Mouse (Mus musculus) kidney, embryonic 14.5 days (tissue): ENCODE data around the gene Tmem220. TPM values are rescaled to one million over a fixed set of nuclear protein-coding genes. Genes with fewer than 3 reads are reported as not detected.

ENCODE experiments used
- ATAC-seq: fragments of 200-750 bp; cut with Nextera tagmentation; 2 replicates; pipeline ENCODE4 v1.8.0; 2017; ENCODE audit warnings: moderate number of reproducible peaks, mild to moderate bottlenecking, moderate TSS enrichment, moderate library complexity; ENCODE audit not compliant: low FRiP score, low TSS enrichment
- H3K27ac ChIP-seq: fragments of 300-500 bp; sonication (generic); 2 replicates; pipeline ENCODE4 v1.5.1; 2014; ENCODE audit warnings: low read depth, mild to moderate bottlenecking, low read length, moderate library complexity, mixed read lengths
- H3K27me3 ChIP-seq: fragments of 300-500 bp; sonication (generic); 2 replicates; pipeline ENCODE4 v1.6.1; 2014; ENCODE audit warnings: mild to moderate bottlenecking, low read length; ENCODE audit not compliant: control insufficient read depth, insufficient read depth
- H3K36me3 ChIP-seq: fragments of 300-500 bp; sonication (generic); 2 replicates; pipeline ENCODE4 v1.6.1; 2014; ENCODE audit warnings: low read length, mixed read lengths; ENCODE audit not compliant: control insufficient read depth, insufficient read depth
- H3K4me1 ChIP-seq: fragments of 300-500 bp; sonication (generic); 2 replicates; pipeline ENCODE4 v1.6.1; 2014; ENCODE audit warnings: low read length, mixed read lengths; ENCODE audit not compliant: control insufficient read depth, insufficient read depth
- H3K4me2 ChIP-seq: fragments of 300-500 bp; sonication (generic); replicated peaks from 2 replicates; pipeline ENCODE4 v1.6.1; 2014; ENCODE audit warnings: low read depth, mild to moderate bottlenecking, low read length
- H3K4me3 ChIP-seq: fragments of 300-500 bp; sonication (generic); 2 replicates; pipeline ENCODE4 v1.5.1; 2014; ENCODE audit warnings: mild to moderate bottlenecking, low read length
- H3K9ac ChIP-seq: fragments of 300-500 bp; sonication (generic); 2 replicates; pipeline ENCODE4 v1.6.1; 2014; ENCODE audit warnings: low read depth, mild to moderate bottlenecking, low read length, moderate library complexity
- H3K9me3 ChIP-seq: fragments of 300-500 bp; sonication (generic); 2 replicates; pipeline ENCODE4 v1.6.1; 2016; ENCODE audit warnings: low read length; ENCODE audit not compliant: control insufficient read depth
- WGBS: fragments of 180-500 bp; shearing (Covaris S2); extraction: QIAGEN DNeasy Blood & Tissue Kit; methylation state at CpG from one replicate; pipeline ENCODE4 v1.1.7; 2014; 5-methylcytosine and 5-hydroxymethylcytosine counted together
- polyA plus RNA-seq: library from polyadenylated mRNA; unstranded; fragments of >200 nt; fragmentation: Nextera tagmentation; extraction: Ambion mirVana; gene quantifications from 2 replicates; pipeline ENCODE4 v1.2.1, GENCODE M21; 2014

The Tmem220 gene
- 1.7 TPM in 2 replicates for polyA plus RNA-seq

DNA sequence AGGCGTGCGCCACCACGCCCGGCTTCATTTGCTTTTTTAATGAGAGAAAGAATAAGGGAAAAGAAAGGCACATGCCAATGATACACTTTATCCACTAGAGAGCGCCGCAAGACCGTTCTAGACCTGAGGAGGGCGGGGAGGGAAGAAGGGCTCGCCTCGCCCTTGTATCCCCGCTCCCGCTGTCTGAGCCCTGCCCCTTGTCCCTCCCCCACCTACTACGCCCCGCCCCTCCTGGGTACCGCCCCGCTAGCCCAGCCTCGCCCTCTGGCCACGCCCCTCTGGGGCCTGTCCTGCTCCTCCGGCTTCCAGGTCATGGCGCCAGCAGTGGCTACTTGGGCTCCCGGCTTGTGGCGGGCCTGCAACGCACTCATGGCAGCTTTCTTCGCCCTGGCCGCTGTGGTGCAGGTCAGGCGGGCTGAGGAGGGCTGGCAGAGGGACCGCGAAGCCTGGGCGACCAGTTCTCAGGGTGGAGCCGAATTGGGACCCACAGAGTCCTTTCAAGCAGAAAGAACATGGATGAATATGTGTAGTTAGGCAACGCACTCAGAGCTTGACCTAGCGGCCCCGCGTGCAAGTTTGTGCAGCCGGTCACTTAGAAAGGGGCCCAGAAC, at the start of gene Tmem220:
Gene Tmem220, plus strand, starts transcription at position 288 of the 611 bp plus-strand sequence.
- peak within 1 kb of the TSS; percentile 65 for H3K9ac ChIP-seq
- no peak within 1 kb of the TSS for H3K27ac ChIP-seq
- H3K27me3 ChIP-seq, result no peaks in the 10 kb centered on the region
- no peaks in the 10 kb centered on the region for H3K4me1 ChIP-seq
- peak within 1 kb of the TSS; percentile 54 for H3K4me3 ChIP-seq
- H3K36me3 ChIP-seq, result no peaks in the 10 kb centered on the region
- WGBS, result 1% methylated on average over 35 of the region's 35 CpGs
- peak; percentile 99 for ATAC-seq
- peak within 1 kb of the TSS; percentile 61 for H3K4me2 ChIP-seq
- H3K9me3 ChIP-seq, result no peaks in the 10 kb centered on the region

DNA sequence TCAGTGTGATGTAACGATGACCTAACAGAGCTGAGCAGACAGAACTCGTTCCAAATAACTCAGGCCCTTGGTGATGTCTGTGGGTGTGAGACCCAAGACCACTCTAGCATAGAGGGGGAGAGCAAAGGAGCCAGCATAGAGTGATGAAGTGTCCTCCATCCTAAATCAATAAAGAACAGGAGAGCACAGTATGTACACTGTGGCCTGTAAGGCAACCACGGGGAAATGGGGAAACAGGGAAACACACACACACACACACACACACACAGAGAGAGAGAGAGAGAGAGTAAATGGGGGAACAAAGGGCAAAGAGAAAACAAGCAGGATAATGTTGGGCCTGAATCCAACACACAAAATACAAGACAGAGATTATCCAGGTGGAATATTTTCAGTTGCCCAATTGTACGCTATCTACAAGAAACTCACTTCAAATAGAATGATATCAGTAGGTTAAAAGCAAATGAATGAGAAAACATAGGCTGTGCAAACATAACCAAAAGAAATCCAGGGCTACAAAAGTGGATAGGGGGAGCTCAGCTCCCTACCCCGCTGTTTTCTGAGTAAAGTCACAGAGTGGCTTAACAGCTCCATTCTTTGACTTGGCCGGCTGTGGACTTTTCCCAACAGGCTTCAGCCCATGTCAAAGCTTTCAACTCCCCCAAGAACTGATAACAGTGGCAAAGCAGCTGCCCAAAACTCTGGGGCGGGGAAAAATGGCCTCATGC, 49.2 kb upstream of the Tmem220 start:
- Histone ChIP-seq H3K4me1 (no peaks in the 10 kb centered on the region), H3K4me3 (no peak overlapping the region), H3K9ac (no peak overlapping the region), H3K27me3 (no peaks in the 10 kb centered on the region), H3K27ac (no peak overlapping the region), H3K9me3 (peaks cover 4% of the 10 kb centered on the region; the same call in 1 of the 2 replicates), H3K4me2 (no peak overlapping the region), H3K36me3 (no peaks in the 10 kb centered on the region)
- no peak for ATAC-seq
- WGBS, result 92% methylated on average over 7 of the region's 7 CpGs

DNA sequence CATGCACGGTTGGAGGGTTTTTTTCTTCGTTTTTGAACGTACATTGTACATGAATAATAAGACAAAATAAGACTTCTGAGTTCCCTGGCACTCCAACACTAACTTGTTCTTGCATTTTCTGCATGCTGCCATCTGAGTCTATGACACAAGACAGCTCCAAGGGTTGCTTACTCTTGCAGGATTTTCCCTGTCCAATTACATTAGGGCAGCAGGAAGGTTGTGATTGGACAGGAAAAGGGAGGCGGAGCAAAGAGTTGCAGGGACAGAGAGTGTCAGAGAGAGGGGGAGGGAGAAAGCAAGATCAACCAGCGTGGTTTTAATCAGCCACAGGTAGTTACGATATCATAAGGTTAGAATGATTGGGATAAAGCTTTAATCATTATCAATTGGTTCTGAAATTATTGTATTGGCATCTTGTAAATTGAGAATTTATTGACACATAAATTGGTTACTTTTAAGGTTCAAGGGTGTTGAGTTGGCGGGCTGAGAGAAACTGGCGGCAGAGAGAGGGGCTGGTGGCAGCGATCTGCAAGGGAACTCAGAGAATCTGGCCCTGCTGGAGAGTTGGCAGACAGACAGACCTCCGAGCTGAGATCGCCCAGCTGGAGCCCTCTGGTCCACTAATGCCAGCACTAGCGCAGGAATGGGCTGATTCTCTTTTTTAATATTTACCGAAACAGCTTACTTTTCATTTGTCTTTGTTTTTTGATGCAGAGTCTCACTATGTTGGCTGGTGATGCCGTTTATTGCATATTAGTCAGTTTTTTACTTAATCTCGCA, 43.4 kb upstream of the Tmem220 start:
- H3K27ac ChIP-seq, result no peak overlapping the region
- H3K4me3 ChIP-seq, result no peak overlapping the region
- H3K4me1 ChIP-seq, result peaks cover 10% of the 10 kb centered on the region

DNA sequence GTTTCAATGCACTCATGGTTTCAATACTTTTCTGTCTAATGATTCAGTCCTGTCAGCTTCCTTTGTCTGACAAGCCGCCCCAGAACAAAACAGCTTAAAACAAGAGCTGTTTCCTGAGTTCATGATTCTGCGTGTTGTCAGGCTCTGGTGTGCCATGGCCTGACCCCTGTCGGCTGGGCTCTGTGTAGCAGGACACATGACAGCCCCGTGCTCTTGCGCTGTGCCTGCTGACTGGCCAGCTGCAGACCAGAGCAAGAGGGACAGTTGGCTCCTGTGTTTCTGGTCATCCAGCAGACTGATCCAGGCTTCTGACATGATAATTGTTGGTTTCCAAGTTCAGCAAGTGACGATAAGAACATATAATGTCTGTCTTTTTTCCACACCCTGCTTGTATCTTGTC, 42.2 kb upstream of the Tmem220 start:
- Histone ChIP-seq H3K36me3 (no peaks in the 10 kb centered on the region), H3K9ac (no peak overlapping the region), H3K27ac (peak overlapping the region; percentile 17; the same call in 1 of the 2 replicates), H3K4me1 (peaks cover 10% of the 10 kb centered on the region), H3K9me3 (no peaks in the 10 kb centered on the region), H3K4me3 (no peak overlapping the region), H3K4me2 (no peak overlapping the region), H3K27me3 (no peaks in the 10 kb centered on the region)
- peak; percentile 53; the same call in 1 of the 2 replicates for ATAC-seq
- WGBS, result 30% methylated on average over 6 of the region's 6 CpGs

More for the DNA sequence above, 43.4 kb upstream of the Tmem220 start:
- no peak for ATAC-seq
- Histone ChIP-seq H3K9ac (no peak overlapping the region), H3K4me2 (no peak overlapping the region), H3K27me3 (no peaks in the 10 kb centered on the region), H3K9me3 (no peaks in the 10 kb centered on the region), H3K36me3 (no peaks in the 10 kb centered on the region)
- 84% methylated on average over 15 of the region's 15 CpGs for WGBS

DNA sequence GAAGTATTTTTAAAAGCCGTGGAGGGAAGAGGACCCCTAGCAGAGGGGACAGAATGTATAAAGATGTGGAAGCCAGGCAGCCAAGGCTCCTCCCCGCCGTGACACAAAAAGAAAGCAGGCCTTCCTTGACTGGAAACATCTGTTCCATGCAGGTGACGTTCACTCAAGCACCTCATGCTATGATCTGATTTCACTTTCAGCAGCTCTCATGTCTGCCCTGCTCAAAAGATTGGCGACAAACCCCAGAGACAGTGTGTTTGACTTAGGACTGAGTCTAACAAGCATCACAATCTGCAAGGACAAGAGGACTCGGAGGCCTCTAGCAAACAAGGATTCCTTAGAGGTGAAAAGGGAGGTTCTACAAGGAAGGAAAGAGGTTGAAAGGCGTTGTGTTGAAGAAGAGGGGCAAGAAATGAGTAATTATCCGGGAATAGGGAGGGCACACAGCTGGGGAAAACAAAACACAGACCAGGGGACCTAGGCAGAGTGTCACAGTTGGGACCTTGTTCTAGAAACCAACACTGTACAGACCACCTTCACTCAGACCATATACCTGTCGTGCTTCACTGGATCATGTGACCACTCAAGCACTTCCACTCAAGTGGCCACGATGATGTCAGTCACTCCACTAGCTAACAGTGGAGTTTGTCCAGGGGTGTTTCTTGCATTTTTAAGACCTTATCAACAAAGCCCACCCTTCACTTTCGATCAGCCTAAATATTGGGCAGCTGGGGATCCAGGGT, 41.4 kb upstream of the Tmem220 start:
- no peak overlapping the region for H3K4me3 ChIP-seq
- H3K4me1 ChIP-seq, result peaks cover 10% of the 10 kb centered on the region
- H3K9me3 ChIP-seq, result no peaks in the 10 kb centered on the region
- no peak overlapping the region for H3K9ac ChIP-seq
- peak; percentile 26 for ATAC-seq
- H3K4me2 ChIP-seq, result no peak overlapping the region; the same call in 1 of the 2 replicates
- peak overlapping the region; percentile 76 for H3K27ac ChIP-seq
- WGBS, result 37% methylated on average over 11 of the region's 11 CpGs
- H3K36me3 ChIP-seq, result no peaks in the 10 kb centered on the region
- no peaks in the 10 kb centered on the region for H3K27me3 ChIP-seq

DNA sequence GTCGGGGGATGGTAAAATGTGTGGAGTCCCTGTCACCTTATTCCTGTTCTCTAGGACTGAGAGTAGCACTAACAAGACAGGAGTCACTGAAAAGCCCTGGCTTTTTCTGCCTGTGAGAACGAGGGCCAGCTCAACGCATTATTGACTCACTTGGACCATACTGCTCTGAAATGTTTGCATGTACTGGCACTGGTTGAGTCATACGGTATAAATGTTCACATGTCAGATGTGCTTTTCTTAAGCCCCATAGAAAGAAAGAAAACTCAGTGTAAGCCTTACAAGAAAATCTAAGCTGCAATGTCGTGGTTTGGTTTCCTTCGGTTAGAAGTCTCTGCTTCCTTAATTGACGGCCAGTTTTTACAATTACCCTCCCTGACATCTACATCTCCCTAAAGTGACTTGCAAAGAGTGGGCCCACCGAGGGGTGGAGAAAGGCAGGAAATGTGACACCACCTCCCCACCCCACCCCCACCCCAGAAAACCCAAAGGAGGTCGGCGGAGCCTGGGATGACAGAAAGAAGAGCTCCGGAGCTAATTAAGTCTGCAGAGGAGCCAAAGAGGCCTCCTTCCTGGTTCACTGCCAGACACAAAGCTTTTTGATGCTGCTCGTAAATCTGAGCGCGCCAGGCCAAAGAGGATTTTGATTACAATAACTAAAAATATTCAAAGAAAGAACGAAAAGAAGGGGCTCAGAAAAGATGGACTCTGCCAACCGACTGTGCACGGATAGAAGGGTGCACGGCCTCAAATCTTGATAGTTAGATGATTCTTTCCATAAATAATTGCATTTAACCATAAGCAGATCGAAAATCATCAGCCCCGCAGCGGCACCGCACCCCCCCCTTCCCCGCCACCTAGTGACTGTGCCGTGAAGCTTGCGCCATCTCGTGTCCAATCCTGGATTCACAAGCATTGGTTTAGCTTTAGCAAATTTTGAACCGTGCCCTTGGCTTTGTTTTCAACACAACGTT, 40.5 kb upstream of the Tmem220 start:
- Histone ChIP-seq H3K9me3 (no peaks in the 10 kb centered on the region), H3K4me3 (peak overlapping the region; percentile 40), H3K9ac (peak overlapping the region; percentile 28; the same call in 1 of the 2 replicates), H3K36me3 (no peaks in the 10 kb centered on the region), H3K27ac (peak overlapping the region; percentile 76), H3K4me1 (peaks cover 10% of the 10 kb centered on the region), H3K4me2 (peak overlapping the region; percentile 65), H3K27me3 (no peaks in the 10 kb centered on the region)
- peak; percentile 79 for ATAC-seq
- 4% methylated on average over 28 of the region's 28 CpGs for WGBS

DNA sequence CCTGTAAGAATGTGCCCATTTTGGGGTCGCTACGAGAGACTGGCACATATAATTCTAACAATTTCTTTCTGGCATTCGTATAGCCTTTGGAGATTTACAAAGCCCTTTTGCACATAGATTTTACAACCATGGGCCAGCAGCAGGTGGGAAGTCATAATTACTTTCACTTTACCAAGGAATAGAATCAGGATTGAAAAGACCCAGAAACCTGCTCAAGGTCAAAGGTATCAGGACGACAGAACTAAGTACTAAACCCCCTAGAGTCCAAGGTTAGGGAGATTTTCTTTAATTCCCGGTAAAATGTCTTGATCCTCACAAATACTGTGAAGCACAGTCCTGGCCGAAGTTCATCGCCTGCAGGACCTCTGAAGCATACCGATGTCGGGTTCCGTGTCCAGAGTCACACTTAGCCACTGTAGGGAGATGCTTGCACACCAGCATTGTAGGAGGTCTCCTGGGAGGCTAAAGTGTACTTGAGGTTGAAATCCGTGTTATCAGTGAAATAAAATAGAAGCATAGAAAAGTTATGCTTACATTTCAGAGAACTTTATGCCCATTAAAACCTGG, 39.7 kb upstream of the Tmem220 start:
- peaks cover 10% of the 10 kb centered on the region for H3K4me1 ChIP-seq
- WGBS, result 24% methylated on average over 11 of the region's 11 CpGs
- ATAC-seq, result no peak
- peak overlapping the region; percentile 40 for H3K4me3 ChIP-seq
- H3K9ac ChIP-seq, result 0 out of 2 replicates have a peak overlapping the region, but pooled peaks have one; percentile 2
- H3K4me2 ChIP-seq, result peak overlapping the region; percentile 65
- H3K9me3 ChIP-seq, result no peaks in the 10 kb centered on the region
- H3K27me3 ChIP-seq, result no peaks in the 10 kb centered on the region
- H3K36me3 ChIP-seq, result no peaks in the 10 kb centered on the region
- H3K27ac ChIP-seq, result peak overlapping the region; percentile 76; the same call in 1 of the 2 replicates
